Mouse (Mus musculus): ENCODE measurements around the gene Slc2a12.

GRCm38 (mm10) chr10:22745922-22746321 lies 101.1 kb downstream of the Slc2a12 start:
- TF ChIP-seq POLR2A (IDR thresholded peaks at IDR 0.05; ENCODE audit: insufficient read length, low read depth) (no peak), USF1 (IDR thresholded peaks at IDR 0.05; ENCODE audit: low read depth) (no peak), POLR2AphosphoS2 (IDR thresholded peaks at IDR 0.05; ENCODE audit: insufficient read length, low read depth) (no peak)
